Mouse (Mus musculus): ENCODE results near the gene Foxr1. TPM values are rescaled to one million over a fixed set of nuclear protein-coding genes. Genes with fewer than 3 reads are reported as not detected.
"Not testable (repeated sequence)": the region's sequence is repeated elsewhere in the genome, so short reads cannot be mapped to it uniquely, and the experiment has no call there.

Foxr1 gene
- polyA plus RNA-seq, 1 experiment from 2014 or later: not detected

DNA sequence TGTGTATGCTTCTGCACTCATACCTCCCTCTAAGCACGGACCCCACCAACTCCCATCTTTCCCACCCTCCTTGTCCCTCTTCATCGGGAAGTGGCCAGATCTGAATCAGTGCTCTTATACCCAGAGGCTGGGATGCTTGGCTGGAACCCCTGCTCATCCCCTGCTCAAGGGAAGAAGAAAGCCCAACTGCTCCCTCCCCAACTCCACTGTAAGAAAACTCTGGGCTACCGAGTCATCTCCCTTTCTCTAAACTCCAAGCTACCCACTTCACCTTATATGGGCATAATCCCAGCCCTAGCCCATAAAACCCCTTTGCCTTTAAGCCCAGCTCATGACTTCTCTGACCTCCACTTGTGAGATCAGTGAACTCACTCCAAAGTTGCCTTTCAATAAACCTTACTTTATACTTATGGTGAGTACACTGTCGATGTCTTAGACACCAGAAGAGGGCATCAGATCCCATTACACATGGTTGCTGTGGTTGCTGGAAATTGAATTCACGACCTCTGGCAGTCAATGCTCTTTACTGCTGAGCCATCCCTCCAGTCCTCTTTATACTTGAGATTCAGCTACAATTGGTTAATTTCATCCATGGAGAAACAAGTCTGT is 8.3 kb downstream of the Foxr1 start:
- no peak for ATAC-seq (replicated peaks; ENCODE audit: low FRiP score)
- H3K27me3 ChIP-seq (replicated peaks; ENCODE audit: control insufficient read depth, insufficient read depth, low read length): no peaks in the 10 kb centered on the region
- H3K4me2 ChIP-seq: no peak overlapping the region
- no peak overlapping the region for H3K9ac ChIP-seq (ENCODE audit: low read depth, low read length)
- H3K36me3 ChIP-seq (ENCODE audit: control insufficient read depth, insufficient read depth, low read length): no peaks in the 10 kb centered on the region
- no peak overlapping the region for H3K27ac ChIP-seq (ENCODE audit: low read depth, low read length)
- no peak for DNase-seq (ENCODE audit: low spot score)
- no peaks in the 10 kb centered on the region for H3K4me1 ChIP-seq (replicated peaks; ENCODE audit: control insufficient read depth, insufficient read depth, low read length)
- 44% methylated on average over 5 of the region's 5 CpGs for WGBS
- no peak overlapping the region for H3K4me3 ChIP-seq (ENCODE audit: low read depth, low read length)
- no peaks in the 10 kb centered on the region for H3K9me3 ChIP-seq (ENCODE audit: control insufficient read depth, low read length)

DNA sequence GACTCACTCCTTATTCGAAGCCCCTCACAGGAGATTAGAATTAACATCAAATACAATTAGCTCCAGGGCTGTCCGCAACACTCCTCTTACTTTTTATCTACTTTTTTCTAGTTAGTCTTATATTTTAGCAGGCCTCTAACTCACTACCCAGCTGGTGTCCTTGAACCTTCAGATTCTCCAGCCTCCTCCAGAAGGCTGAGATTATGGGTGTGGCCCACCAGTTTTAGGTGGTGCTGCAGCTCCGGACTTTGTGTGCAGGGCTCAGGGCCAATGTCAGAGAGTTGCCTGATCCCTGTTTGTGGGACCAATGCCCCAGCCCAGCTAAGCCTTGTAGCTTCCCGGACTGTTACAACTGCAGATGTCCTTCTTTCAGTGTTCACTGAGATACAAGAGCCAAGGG is 17.4 kb downstream of the Foxr1 start:
- WGBS: 76% methylated on average over 4 of the region's 4 CpGs
- ATAC-seq (replicated peaks; ENCODE audit: low FRiP score): no peak
- H3K36me3 ChIP-seq (ENCODE audit: control insufficient read depth, insufficient read depth, low read length): no peaks in the 10 kb centered on the region
- no peaks in the 10 kb centered on the region for H3K27me3 ChIP-seq (replicated peaks; ENCODE audit: control insufficient read depth, insufficient read depth, low read length)
- H3K4me3 ChIP-seq (ENCODE audit: low read depth, low read length): no peak overlapping the region
- no peak for DNase-seq (ENCODE audit: low spot score)
- no peak overlapping the region for H3K27ac ChIP-seq (ENCODE audit: low read depth, low read length)
- H3K9me3 ChIP-seq (ENCODE audit: control insufficient read depth, low read length): no peaks in the 10 kb centered on the region
- H3K4me2 ChIP-seq: no peak overlapping the region
- H3K4me1 ChIP-seq (replicated peaks; ENCODE audit: control insufficient read depth, insufficient read depth, low read length): no peaks in the 10 kb centered on the region
- no peak overlapping the region for H3K9ac ChIP-seq (ENCODE audit: low read depth, low read length)

DNA sequence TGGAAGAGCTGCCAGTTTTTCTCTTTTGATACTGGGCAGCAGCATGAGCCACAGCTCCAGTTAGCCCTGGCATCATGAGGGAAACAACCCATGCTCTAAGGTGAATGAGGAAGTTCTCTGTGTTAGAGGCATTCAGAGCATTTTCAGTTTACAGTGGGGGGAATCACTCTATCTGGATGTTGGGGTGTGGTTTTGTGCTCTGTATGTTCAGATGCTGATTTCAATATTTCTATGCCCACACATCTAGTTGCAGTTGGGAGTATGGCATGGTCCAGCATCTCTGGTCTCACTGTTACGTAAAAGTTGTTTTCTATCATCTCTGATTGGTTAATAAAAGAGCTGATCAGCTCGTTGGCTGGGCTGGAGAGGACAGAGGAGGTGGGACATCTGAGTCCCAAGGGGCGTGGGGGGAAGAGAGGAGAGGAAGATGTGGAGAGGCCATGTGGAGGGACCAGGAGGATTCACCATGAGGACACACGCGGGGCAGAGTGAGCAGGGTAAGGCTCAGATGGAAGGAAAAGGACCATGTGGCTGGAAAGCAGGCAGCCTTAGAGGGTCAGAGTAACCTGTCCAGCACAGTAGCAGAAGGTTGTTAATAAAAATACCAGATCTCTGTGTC is 20.5 kb downstream of the Foxr1 start:
- peaks cover 2% of the 10 kb centered on the region; the same call in 1 of the 2 replicates for H3K36me3 ChIP-seq (ENCODE audit: control insufficient read depth, insufficient read depth, low read length)
- WGBS: 69% methylated on average over 5 of the region's 5 CpGs
- DNase-seq (ENCODE audit: low spot score): no peak
- H3K4me2 ChIP-seq: no peak overlapping the region
- H3K9ac ChIP-seq (ENCODE audit: low read depth, low read length): no peak overlapping the region
- H3K4me3 ChIP-seq (ENCODE audit: low read depth, low read length): no peak overlapping the region
- H3K9me3 ChIP-seq (ENCODE audit: control insufficient read depth, low read length): no peaks in the 10 kb centered on the region
- H3K27me3 ChIP-seq (replicated peaks; ENCODE audit: control insufficient read depth, insufficient read depth, low read length): no peaks in the 10 kb centered on the region
- no peak overlapping the region for H3K27ac ChIP-seq (ENCODE audit: low read depth, low read length)
- H3K4me1 ChIP-seq (replicated peaks; ENCODE audit: control insufficient read depth, insufficient read depth, low read length): peaks cover 2% of the 10 kb centered on the region; the same call in 1 of the 2 replicates
- no peak for ATAC-seq (replicated peaks; ENCODE audit: low FRiP score)

DNA sequence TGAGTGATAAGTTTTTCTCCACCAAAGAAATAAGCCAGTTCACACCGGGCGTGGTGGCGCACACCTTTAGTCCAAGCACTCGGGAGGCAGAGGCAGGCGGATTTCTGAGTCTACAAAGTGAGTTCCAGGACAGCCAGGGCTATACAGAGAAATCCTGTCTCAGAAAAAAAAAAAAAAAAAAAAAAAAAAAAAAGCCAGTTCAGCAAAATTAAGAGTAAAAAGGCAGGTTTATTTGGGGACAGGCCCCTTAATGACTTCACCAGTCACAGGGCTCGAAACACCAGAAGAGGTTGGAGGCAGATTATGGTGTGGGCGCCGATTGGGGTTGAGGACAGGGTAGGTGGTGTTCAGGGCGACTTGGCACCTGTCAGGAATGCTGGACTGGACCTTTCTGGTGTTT is 21.2 kb downstream of the Foxr1 start:
- not testable (repeated sequence) for H3K9ac ChIP-seq (ENCODE audit: low read depth, low read length); H3K9me3 ChIP-seq (ENCODE audit: control insufficient read depth, low read length); DNase-seq (ENCODE audit: low spot score); H3K36me3 ChIP-seq (ENCODE audit: control insufficient read depth, insufficient read depth, low read length); H3K4me1 ChIP-seq (replicated peaks; ENCODE audit: control insufficient read depth, insufficient read depth, low read length); H3K27me3 ChIP-seq (replicated peaks; ENCODE audit: control insufficient read depth, insufficient read depth, low read length); H3K4me2 ChIP-seq; ATAC-seq (replicated peaks; ENCODE audit: low FRiP score); H3K27ac ChIP-seq (ENCODE audit: low read depth, low read length); H3K4me3 ChIP-seq (ENCODE audit: low read depth, low read length)
- 92% methylated on average over 9 of the region's 9 CpGs for WGBS

DNA sequence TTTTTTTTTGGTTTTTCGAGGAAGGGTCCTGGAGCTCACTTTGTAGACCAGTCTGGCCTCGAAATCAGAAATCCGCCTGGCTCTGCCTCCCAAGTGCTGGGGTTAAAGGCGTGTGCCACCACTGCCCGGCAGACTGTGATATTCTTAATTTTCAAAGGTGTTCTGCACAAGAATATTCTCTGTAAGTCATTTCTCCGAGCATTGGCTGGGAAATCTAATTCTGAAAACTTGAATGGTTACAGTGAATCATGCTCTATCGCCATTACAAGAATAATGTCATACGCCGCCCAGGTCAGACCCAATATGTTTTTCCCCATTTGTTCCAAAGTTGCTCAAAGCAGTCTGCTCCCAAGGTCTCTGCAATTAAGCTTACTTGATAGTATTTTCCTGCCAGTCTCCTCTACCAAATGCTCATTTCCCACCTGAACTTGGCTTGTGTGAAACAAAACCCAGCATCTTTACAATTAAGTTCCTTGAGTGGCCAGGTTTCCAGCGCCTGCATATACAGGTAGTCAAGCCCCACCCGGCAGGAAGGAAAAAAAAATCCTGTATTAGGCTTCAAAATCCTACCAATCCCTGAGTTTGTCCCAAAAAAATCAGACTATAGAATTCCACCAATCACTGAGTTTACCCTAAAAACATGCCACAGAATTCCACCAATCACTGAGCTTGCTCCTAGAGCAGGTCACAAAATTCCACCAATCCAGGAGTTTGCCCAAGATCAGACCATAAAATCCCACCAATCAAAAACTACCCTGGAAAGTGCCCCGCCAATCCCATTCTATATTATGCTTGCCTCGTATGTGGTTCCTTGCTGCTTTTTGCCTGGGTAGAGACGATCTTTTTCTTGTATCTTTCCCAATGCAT is 22.2 kb downstream of the Foxr1 start, which contains the start of gene Ccdc84:
Ccdc84 (minus strand) TSS at position 51 of the 867 bp plus-strand sequence.
- 79% methylated on average over 14 of the region's 14 CpGs for WGBS
- no peaks in the 10 kb centered on the region for H3K27me3 ChIP-seq (replicated peaks; ENCODE audit: control insufficient read depth, insufficient read depth, low read length)
- no peak for ATAC-seq (replicated peaks; ENCODE audit: low FRiP score)
- no peak for DNase-seq (ENCODE audit: low spot score)
- peaks cover 2% of the 10 kb centered on the region; the same call in 1 of the 2 replicates for H3K4me1 ChIP-seq (replicated peaks; ENCODE audit: control insufficient read depth, insufficient read depth, low read length)
- H3K36me3 ChIP-seq (ENCODE audit: control insufficient read depth, insufficient read depth, low read length): peaks cover 6% of the 10 kb centered on the region
- H3K9ac ChIP-seq (ENCODE audit: low read depth, low read length): peak within 1 kb of the TSS; percentile 95
- H3K27ac ChIP-seq (ENCODE audit: low read depth, low read length): peak within 1 kb of the TSS; percentile 68
- H3K4me2 ChIP-seq: peak within 1 kb of the TSS; percentile 87
- H3K9me3 ChIP-seq (ENCODE audit: control insufficient read depth, low read length): no peaks in the 10 kb centered on the region
- peak within 1 kb of the TSS; percentile 96 for H3K4me3 ChIP-seq (ENCODE audit: low read depth, low read length)

DNA sequence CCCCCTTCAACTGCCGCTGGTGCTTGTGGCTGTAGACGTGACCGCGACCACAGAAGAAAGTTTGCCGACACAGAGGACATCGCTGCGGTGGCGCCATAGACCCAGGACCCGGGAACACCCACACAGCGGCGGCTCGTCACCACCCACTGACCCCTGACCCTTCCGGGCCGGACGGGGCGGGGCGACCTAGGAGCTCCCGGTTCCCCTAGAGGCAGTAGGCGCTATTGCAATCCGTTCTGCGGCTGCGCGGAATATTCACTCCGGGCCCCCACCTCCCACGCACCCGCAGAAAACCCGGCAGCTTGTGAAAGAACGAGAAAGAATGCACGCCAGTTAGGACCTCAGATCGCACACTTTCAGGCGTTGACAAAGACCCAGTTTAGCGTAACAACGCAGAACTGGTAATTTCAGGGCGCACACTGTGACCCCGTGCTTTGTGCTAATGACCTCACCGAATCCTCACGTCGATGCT is 23.0 kb downstream of the Foxr1 start:
- peak; percentile 93 for DNase-seq (ENCODE audit: low spot score)
- no peaks in the 10 kb centered on the region for H3K9me3 ChIP-seq (ENCODE audit: control insufficient read depth, low read length)
- H3K27ac ChIP-seq (ENCODE audit: low read depth, low read length): peak overlapping the region; percentile 68
- peak; percentile 94 for ATAC-seq (replicated peaks; ENCODE audit: low FRiP score)
- peak overlapping the region; percentile 87 for H3K4me2 ChIP-seq
- peak overlapping the region; percentile 96 for H3K4me3 ChIP-seq (ENCODE audit: low read depth, low read length)
- H3K36me3 ChIP-seq (ENCODE audit: control insufficient read depth, insufficient read depth, low read length): peaks cover 10% of the 10 kb centered on the region
- peaks cover 2% of the 10 kb centered on the region; the same call in 1 of the 2 replicates for H3K4me1 ChIP-seq (replicated peaks; ENCODE audit: control insufficient read depth, insufficient read depth, low read length)
- under 1% methylated on average over 38 of the region's 38 CpGs for WGBS
- H3K27me3 ChIP-seq (replicated peaks; ENCODE audit: control insufficient read depth, insufficient read depth, low read length): no peaks in the 10 kb centered on the region
- H3K9ac ChIP-seq (ENCODE audit: low read depth, low read length): peak overlapping the region; percentile 95

DNA sequence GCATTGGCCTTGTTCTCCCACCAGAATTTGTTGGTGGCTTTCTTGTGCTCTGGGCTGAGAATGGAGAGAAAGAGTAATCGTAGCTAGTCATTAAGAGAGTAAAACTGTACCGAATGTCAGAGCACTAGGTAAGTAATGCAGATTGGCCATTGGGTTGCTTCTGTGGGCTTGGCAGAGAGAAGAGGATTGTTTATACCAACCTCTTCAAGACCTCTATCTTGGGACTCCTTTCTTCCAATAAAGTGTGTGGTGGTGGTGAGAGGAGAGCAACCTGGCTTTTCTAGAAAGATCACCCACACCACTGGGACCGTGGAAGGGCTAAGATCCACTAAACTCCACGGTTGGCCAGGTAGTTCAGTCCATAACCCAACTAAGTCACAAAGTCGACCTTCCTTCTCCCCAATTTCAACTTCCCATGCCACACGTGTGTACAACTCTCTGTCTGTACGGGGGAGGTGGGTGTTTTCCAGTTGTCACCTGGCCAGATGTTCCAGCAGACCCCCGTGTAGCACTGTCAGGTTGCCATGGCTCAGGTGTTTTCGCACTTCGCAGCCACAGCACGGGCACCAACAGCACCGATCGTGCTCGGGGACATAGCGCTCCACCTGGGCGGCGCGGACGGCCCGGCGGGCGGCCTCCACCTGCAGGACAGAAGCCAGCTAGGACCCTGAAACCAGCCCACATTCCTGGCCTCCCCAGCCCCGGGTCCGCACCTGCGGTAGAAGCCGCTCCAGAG is 23.6 kb downstream of the Foxr1 start:
- H3K4me2 ChIP-seq: peak overlapping the region; percentile 87
- WGBS: 6% methylated on average over 26 of the region's 26 CpGs

DNA sequence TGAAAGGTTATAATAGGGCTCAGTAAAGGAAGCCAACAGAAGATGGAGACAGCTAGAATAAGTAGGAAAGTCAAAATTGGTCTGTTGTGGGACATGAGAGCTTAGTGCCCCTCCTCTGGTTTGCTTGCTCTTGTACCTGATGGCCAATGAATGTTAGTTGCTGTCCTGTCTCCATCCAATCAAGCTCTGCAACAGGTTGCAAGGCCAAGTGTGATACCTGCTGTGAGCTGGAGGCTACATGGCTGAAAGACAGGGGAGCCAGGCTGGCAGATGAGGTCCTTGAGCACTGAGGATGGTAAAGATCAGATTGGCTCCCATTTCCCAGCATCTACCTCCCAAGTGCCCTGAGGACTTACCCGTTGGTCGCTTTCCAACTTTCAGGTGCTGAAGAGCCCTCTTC is 28.2 kb downstream of the Foxr1 start:
- Histone ChIP-seq H3K27ac (ENCODE audit: low read depth, low read length) (peak overlapping the region; percentile 62), H3K4me2 (no peak overlapping the region), H3K27me3 (replicated peaks; ENCODE audit: control insufficient read depth, insufficient read depth, low read length) (no peaks in the 10 kb centered on the region), H3K4me3 (ENCODE audit: low read depth, low read length) (no peak overlapping the region), H3K36me3 (ENCODE audit: control insufficient read depth, insufficient read depth, low read length) (peaks cover 34% of the 10 kb centered on the region), H3K4me1 (replicated peaks; ENCODE audit: control insufficient read depth, insufficient read depth, low read length) (peaks cover 2% of the 10 kb centered on the region), H3K9me3 (ENCODE audit: control insufficient read depth, low read length) (no peaks in the 10 kb centered on the region), H3K9ac (ENCODE audit: low read depth, low read length) (no peak overlapping the region)
- 72% methylated on average over 2 of the region's 2 CpGs for WGBS
- ATAC-seq (replicated peaks; ENCODE audit: low FRiP score): 0 out of 2 replicates have a peak, but pooled peaks have one; percentile 8
- DNase-seq (ENCODE audit: low spot score): no peak

More for the DNA sequence above, 23.6 kb downstream of the Foxr1 start:
- peak overlapping the region; percentile 96 for H3K4me3 ChIP-seq (ENCODE audit: low read depth, low read length)
- H3K9ac ChIP-seq (ENCODE audit: low read depth, low read length): peak overlapping the region; percentile 95
- no peaks in the 10 kb centered on the region for H3K9me3 ChIP-seq (ENCODE audit: control insufficient read depth, low read length)
- H3K4me1 ChIP-seq (replicated peaks; ENCODE audit: control insufficient read depth, insufficient read depth, low read length): peaks cover 2% of the 10 kb centered on the region; the same call in 1 of the 2 replicates
- ATAC-seq (replicated peaks; ENCODE audit: low FRiP score) (peak; percentile 69), DNase-seq (ENCODE audit: low spot score) (no peak)
- H3K27me3 ChIP-seq (replicated peaks; ENCODE audit: control insufficient read depth, insufficient read depth, low read length): no peaks in the 10 kb centered on the region
- H3K36me3 ChIP-seq (ENCODE audit: control insufficient read depth, insufficient read depth, low read length): peaks cover 12% of the 10 kb centered on the region
- H3K27ac ChIP-seq (ENCODE audit: low read depth, low read length): peak overlapping the region; percentile 63

All from liver, embryonic 11.5 days (tissue).